Mouse (Mus musculus) ES-Bruce4 (cell line): ENCODE results near the gene H2al1i. TPM values are rescaled to one million over a fixed set of nuclear protein-coding genes. Genes with fewer than 3 reads are reported as not detected.
"Not testable (repeated sequence)": the region's sequence is repeated elsewhere in the genome, so short reads cannot be mapped to it uniquely, and the experiment has no call there.

Source experiments
- H3K27ac ChIP-seq: 2 replicates; pipeline ENCODE4 v1.5.1; 2012; ENCODE audit warnings: low read length, inconsistent platforms; ENCODE audit not compliant: insufficient read depth
- H3K27me3 ChIP-seq: 2 replicates; pipeline ENCODE4 v1.6.1; 2012; ENCODE audit warnings: mild to moderate bottlenecking, low read length, inconsistent platforms; ENCODE audit not compliant: control insufficient read depth, poor library complexity, insufficient read depth, severe bottlenecking
- H3K36me3 ChIP-seq: 2 replicates; pipeline ENCODE4 v1.6.1; 2012; ENCODE audit warnings: inconsistent platforms, mild to moderate bottlenecking, low read length, moderate library complexity; ENCODE audit not compliant: control insufficient read depth, poor library complexity, insufficient read depth, severe bottlenecking
- H3K4me1 ChIP-seq: one replicate; pipeline ENCODE4 v1.8.1; 2011; ENCODE audit warnings: low read length; ENCODE audit not compliant: control insufficient read depth, insufficient read depth
- H3K4me3 ChIP-seq: 2 replicates; pipeline ENCODE4 v1.5.1; 2011; ENCODE audit warnings: low read depth, mild to moderate bottlenecking, low read length
- H3K9ac ChIP-seq: 2 replicates; pipeline ENCODE4 v1.6.1; 2012; ENCODE audit warnings: low read depth, mild to moderate bottlenecking, inconsistent platforms; ENCODE audit not compliant: poor library complexity, severe bottlenecking
- H3K9me3 ChIP-seq: replicated peaks from 2 replicates; pipeline ENCODE4 v1.6.1; 2012; ENCODE audit warnings: mild to moderate bottlenecking, low read length, inconsistent platforms; ENCODE audit not compliant: control insufficient read depth, poor library complexity, insufficient read depth, severe bottlenecking
- CTCF ChIP-seq: IDR thresholded peaks from one replicate; pipeline ENCODE4 v1.8.1; 2011; ENCODE audit warnings: low read depth, low read length
- EP300 ChIP-seq: IDR thresholded peaks from 2 replicates; pipeline ENCODE4 v1.6.1; 2011; ENCODE audit warnings: low read depth, low read length; ENCODE audit not compliant: insufficient read depth
- POLR2A ChIP-seq: IDR thresholded peaks from one replicate; pipeline ENCODE4 v1.8.1; 2011; ENCODE audit warnings: low read length; ENCODE audit not compliant: insufficient read depth
- polyA plus RNA-seq: library from polyadenylated mRNA; stranded (reverse); fragments of >200 nt; gene quantifications from 2 replicates; pipeline ENCODE4 v1.2.4, GENCODE M21; 2011; ENCODE audit warnings: low read depth; ENCODE audit not compliant: missing spikeins, insufficient read depth, insufficient read length

Gene H2al1i
- polyA plus RNA-seq, 1 experiment, result not detected

DNA sequence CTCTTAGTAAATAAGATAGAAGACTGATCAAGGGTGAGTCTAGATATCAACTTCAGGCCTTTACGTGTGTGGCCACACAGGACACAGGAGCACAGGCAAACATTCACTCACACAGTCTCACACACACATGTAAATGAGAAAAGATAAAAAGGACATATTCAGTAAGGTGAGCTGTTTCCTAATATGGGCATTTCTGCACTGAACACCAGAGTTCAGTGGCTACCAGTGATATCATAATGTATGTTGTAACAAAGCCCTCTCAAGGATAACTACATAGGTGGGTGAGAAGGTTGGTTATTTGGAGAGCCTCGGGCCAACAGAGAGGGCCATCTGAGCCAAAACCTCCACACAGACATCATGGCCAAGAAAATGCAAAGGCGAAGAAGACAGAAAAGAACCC, 12.8 kb upstream of the H2al1i start, which contains the start of gene H2al1e:
TSS of gene H2al1e (plus strand) at position 301 of the 400 bp plus-strand sequence.
- H3K9me3 ChIP-seq, H3K4me1 ChIP-seq, H3K36me3 ChIP-seq, H3K27me3 ChIP-seq, H3K27ac ChIP-seq, H3K4me3 ChIP-seq, H3K9ac ChIP-seq: not testable (repeated sequence)

DNA sequence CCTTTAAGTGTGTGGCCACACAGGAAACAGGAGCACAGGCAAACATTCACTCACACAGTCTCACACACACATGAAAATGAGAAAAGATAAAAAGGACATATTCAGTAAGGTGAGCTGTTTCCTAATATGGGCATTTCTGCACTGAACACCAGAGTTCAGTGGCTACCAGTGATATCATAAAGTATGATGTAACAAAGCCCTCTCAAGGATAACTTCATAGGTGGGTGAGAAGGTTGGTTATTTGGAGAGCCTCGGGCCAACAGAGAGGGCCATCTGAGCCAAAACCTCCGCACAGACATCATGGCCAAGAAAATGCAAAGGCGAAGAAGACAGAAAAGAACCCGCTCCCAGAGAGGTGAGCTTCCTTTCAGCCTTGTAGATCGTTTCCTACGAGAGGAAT, 9.6 kb upstream of the H2al1i start, which contains the start of gene H2al1f:
TSS of gene H2al1f (plus strand) at position 301 of the 400 bp plus-strand sequence.
- not testable (repeated sequence) for H3K4me3 ChIP-seq, H3K9ac ChIP-seq, H3K27me3 ChIP-seq, H3K36me3 ChIP-seq, H3K9me3 ChIP-seq, H3K4me1 ChIP-seq, H3K27ac ChIP-seq

DNA sequence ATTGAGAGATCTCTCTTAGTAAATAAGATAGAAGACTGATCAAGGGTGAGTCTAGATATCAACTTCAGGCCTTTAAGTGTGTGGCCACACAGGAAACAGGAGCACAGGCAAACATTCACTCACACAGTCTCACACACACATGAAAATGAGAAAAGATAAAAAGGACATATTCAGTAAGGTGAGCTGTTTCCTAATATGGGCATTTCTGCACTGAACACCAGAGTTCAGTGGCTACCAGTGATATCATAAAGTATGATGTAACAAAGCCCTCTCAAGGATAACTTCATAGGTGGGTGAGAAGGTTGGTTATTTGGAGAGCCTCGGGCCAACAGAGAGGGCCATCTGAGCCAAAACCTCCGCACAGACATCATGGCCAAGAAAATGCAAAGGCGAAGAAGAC, 6.5 kb upstream of the H2al1i start, which contains the start of gene H2al1g:
TSS of gene H2al1g (plus strand) at position 301 of the 400 bp plus-strand sequence.
- H3K4me1 ChIP-seq, H3K27ac ChIP-seq, H3K4me3 ChIP-seq, H3K9ac ChIP-seq, H3K36me3 ChIP-seq, H3K9me3 ChIP-seq, H3K27me3 ChIP-seq: not testable (repeated sequence)

GRCm38 (mm10) chrX:11321192-11321591, 3.3 kb upstream of the H2al1i start, which contains the start of gene H2al1h:
Gene H2al1h, plus strand, starts transcription at chrX:11321492.
- not testable (repeated sequence) for H3K9me3 ChIP-seq

GRCm38 (mm10) chrX:11327522-11327921, 3.1 kb downstream of the H2al1i start, which contains the start of gene H2al1j:
Gene H2al1j, plus strand, starts transcription at chrX:11327822.
- H3K4me3 ChIP-seq, H3K9me3 ChIP-seq, H3K9ac ChIP-seq, H3K36me3 ChIP-seq, H3K4me1 ChIP-seq, H3K27ac ChIP-seq, H3K27me3 ChIP-seq: not testable (repeated sequence)

More at GRCm38 (mm10) chrX:11321192-11321591, 3.3 kb upstream of the H2al1i start, which contains the start of gene H2al1h:
- H3K36me3 ChIP-seq, H3K9ac ChIP-seq, H3K27me3 ChIP-seq, H3K4me3 ChIP-seq, H3K27ac ChIP-seq, H3K4me1 ChIP-seq: not testable (repeated sequence)

- Histone ChIP-seq H3K9ac (no peak overlapping the region), H3K27ac (no peak overlapping the region), H3K9me3 (no peaks in the 10 kb centered on the region), H3K36me3 (no peaks in the 10 kb centered on the region), H3K27me3 (no peaks in the 10 kb centered on the region), H3K4me1 (no peaks in the 10 kb centered on the region), H3K4me3 (no peak overlapping the region)
- TF ChIP-seq EP300 (no peak), CTCF (no peak), POLR2A (no peak)
These were observed 21.3 kb downstream of the H2al1i start for GRCm38 (mm10) chrX:11345762-11346161.

DNA sequence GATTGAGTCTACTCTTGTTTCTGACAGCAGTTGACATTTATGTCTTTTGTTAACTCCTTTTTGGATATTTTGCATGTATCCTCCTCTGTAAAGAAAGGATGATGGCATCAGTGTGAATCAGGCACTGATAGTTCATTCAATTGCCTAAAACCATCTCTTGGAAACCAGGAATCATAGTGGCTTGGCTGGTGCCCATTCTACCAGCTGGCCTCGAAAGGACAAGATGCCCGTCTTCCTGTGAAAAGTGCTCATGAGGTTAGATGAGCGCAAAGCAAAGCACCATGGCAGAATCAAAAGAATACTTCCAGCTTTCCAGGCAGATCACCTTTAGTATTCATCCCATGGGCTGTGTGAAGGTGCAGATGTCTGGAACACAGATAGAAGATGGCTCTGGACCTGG, 22.3 kb downstream of the H2al1i start:
- Histone ChIP-seq H3K4me1 (no peaks in the 10 kb centered on the region), H3K36me3 (no peaks in the 10 kb centered on the region), H3K9ac (no peak overlapping the region), H3K4me3 (no peak overlapping the region), H3K9me3 (no peaks in the 10 kb centered on the region), H3K27ac (no peak overlapping the region), H3K27me3 (no peaks in the 10 kb centered on the region)
- TF ChIP-seq EP300 (no peak), POLR2A (no peak), CTCF (no peak)
